Mouse (Mus musculus) heart, adult 9 months (tissue): ENCODE data around the gene Rab1b.
A peak's percentile ranks its signal among the peaks of the same experiment; 100 is the strongest.

ENCODE experiments used
- DNase-seq, 2 experiments: peaks; one replicate each; pipeline ENCODE4 v3.0.0; 2022; ENCODE audit warnings: low spot score in 2 of 2

Rab1b gene

DNA sequence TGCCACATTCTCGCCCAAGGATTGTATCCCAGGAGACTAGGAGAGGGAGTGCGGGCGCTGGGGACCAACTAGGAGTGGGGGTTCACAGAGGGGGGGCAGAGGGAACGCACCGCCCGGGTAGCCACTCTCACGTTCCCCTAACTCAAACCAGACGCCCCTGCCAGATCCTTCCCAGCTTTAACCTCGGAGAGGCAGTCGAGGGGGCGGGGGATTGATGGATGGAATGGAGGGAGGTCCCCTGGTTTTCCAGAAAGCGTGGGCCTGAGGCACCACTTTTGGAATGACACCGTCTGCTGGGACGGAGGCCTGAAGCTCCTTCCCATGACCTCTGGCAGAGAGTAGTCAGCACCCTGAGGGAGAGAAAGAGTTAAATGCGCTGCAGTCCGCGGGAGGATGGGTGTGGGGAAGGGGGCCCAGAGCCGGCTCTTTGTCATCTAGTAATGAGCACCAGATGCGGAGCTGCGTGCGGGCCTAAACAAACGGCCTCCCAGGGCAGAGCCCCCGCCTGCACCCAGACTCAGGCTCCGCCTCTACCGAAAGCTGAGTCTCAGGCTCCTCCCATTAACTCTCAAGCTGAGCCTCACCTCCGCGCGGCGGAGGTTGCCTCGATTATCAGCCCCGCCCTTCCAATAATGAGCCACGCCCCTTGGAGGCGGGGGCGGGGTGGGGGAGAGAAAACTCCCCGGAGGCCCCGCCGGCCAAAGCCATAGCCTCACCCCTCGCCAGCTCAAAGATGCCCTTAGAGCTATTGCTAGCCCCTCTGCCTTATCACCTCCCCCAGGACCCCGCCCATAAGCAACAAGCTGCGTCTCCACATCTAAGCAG is 35.1 kb downstream of the Rab1b start:
- peak; percentile 80 to 85 for DNase-seq

DNA sequence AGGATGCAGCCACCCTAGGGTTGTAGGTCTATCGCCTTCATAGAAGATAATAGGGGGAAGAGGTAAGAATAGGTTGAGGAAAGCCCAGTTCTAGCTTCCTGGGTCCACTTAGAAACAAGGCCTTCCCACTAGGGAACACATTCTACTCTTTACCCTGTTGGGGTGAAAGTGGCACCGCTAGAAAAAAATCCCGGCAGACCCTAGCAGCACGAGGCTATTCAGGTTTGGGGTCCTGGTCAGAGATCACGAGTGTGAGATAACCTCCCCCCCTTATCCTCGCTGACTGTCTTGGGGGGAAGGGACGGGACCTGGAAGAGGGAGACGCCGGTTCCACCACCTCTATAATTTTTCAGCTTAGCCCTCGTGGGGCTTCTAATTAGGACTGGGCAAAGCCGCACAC is 35.8 kb downstream of the Rab1b start:
- DNase-seq = no peak

DNA sequence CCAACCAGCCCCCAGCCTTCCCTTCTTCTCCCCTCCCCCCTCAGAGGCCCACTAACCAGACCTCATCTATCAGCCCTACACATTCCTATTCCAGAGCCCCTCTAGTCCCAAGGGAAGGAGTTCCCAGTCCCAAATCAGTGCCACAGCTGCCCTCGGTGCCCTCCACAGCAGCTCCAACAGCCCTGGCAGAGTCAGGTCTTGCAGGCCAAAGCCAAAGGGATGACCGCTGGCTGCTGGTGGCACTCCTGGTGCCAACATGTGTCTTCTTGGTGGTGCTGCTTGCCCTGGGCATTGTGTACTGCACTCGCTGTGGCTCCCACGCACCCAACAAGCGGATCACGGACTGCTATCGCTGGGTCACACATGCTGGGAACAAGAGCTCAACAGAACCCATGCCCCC is 36.9 kb downstream of the Rab1b start:
- DNase-seq = no peak

DNA sequence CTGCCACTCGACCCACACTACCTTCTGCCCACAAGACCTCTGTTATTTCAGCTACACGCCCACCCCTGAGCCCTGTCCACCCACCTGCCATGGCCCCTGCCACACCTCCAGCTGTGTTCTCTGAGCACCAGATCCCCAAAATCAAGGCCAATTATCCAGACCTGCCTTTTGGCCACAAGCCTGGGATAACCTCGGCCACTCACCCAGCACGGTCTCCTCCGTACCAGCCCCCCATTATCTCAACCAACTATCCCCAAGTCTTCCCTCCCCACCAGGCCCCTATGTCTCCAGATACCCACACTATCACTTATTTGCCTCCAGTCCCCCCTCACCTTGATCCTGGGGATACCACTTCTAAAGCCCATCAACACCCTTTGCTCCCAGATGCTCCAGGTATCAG is 37.4 kb downstream of the Rab1b start:
- DNase-seq = no peak

DNA sequence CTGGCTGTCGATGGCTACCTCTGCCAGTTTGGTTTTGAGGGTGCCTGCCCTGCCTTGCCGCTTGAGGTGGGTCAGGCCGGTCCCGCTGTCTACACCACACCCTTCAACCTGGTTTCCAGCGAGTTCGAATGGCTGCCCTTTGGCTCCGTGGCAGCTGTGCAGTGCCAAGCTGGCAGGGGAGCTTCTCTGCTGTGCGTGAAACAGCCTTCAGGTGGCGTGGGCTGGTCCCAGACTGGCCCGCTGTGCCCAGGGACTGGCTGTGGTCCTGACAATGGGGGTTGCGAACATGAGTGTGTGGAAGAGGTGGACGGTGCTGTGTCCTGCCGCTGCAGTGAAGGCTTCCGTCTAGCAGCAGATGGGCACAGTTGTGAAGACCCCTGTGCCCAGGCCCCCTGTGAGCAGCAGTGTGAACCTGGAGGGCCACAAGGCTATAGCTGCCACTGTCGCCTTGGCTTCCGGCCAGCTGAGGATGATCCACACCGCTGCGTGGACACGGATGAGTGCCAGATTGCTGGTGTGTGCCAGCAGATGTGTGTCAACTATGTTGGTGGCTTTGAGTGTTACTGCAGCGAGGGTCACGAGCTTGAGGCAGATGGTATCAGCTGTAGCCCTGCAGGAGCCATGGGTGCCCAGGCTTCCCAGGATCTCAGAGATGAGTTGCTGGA is 38.2 kb downstream of the Rab1b start:
- DNase-seq = no peak

DNA sequence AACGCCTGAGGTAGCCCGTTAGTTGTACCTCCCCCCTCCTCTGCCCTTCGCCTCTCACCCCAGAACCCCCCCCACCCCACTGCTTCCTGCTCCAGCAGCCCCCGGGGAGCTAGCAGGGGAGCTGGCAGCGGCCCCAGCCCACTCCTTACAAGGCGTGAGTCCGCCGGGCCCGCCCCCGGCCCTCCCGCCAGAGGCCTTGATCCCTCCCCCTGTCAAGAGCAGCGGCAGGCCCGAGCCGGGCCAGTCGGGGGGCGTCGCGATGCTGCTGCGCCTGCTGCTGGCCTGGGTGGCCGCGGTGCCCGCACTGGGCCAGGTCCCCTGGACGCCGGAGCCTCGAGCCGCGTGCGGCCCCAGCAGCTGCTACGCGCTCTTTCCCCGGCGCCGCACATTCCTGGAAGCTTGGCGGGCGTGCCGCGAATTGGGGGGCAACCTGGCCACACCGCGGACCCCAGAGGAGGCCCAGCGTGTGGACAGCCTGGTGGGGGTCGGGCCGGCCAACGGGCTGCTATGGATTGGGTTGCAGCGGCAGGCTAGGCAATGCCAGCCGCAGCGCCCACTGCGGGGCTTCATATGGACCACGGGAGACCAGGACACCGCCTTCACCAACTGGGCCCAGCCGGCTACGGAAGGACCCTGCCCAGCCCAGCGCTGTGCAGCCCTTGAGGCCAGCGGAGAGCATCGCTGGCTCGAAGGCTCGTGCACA is 38.9 kb downstream of the Rab1b start, which contains the start of gene Cd248:
TSS of gene Cd248 (plus strand) at position 212 of the 703 bp plus-strand sequence.
- peak; percentile 79 to 83 for DNase-seq

DNA sequence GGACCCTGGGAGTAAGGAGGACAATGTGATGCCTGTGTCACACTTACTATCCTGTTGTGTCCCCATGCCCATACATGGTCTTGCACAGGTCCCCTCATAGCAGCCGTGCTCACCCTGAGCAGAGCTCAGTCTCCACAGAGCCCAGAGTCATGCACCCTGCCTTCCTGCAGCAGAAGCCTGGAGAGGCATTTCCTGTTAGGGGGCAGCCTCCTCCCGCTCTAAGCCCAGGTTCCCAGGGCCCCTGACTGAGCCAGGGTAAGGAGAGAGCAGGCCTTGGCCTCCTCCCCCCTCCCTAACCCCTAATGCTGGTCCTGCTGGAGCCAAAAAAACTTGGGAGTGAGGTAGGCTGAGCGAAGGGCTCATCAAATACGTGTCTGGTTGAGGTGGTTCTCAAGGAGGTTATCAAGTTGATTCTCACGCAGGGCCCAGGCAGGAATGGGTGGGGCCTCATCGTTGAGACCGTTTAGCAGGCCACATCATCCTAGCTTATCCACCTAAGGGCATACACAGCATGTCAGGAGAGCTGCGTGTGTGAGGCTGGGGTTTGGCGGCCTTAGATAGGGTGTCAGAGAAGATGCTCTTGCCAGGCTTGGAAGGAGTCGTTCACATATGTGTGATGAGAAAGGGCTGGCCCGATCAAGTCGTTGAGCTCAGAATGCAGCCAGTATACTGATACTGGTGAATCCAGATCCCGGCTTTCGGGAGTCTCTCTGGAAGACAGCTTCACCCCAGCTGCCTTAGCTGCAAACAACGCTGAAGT is 39.7 kb downstream of the Rab1b start:
- no peak for DNase-seq

DNA sequence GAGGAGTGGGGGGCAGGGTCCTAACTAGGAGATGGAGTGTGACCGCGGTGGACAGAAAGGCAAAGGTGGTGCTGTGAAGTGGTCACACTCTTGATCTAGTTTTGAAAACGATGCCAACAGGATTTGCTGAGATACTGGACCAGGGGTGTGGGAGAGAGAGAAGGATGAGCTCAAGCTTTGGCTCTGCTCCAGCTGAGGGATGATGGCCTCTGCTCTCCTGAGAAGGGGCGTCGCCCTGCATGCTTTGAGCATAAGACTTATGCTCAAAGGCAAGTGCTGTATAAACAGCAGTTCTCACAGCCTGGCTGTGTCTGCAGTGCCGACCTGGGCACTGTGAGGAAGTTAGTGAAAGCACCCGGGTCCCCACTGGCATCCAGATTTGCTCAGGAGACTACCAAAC is 41.8 kb downstream of the Rab1b start:
- DNase-seq = no peak

DNA sequence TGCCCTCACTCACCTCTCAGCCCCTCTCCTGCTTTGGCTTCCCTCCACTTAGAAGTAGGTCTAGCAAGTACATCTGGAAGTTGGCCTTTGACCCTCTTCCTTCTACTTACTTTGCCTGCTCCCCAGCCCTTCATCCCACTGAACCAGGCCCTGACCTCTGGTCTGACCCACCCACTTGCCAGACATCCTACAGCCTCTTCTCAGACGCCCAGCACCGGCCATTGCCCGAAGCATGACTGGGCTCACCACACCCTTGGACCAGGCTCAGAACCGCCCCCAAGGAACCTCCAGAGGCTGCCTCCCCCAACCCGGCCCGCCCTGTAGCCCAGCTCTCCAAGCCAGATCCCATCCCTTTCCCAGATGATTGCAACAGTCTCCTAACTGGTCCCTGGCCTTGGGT is 44.4 kb downstream of the Rab1b start:
- DNase-seq = peak in 1 of 2 experiments; percentile 48

DNA sequence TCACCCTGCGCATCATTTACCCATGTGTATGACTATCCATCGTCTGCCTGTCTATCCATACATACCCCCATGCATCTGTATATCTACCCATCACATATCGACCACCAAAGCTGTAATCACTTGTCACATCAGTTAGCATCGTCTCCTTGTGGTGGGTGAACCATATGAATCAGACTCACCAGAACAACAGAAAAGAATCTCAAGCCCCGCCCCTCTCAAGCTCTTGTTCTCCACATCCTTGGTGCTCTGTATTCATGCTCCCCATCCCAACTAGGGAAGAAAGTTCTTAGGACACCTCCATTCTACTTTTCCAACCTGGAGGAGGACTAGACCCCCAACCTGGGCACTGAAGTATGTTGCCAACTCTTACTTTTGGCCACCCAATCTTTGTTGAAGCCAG is 44.8 kb downstream of the Rab1b start:
- no peak for DNase-seq

DNA sequence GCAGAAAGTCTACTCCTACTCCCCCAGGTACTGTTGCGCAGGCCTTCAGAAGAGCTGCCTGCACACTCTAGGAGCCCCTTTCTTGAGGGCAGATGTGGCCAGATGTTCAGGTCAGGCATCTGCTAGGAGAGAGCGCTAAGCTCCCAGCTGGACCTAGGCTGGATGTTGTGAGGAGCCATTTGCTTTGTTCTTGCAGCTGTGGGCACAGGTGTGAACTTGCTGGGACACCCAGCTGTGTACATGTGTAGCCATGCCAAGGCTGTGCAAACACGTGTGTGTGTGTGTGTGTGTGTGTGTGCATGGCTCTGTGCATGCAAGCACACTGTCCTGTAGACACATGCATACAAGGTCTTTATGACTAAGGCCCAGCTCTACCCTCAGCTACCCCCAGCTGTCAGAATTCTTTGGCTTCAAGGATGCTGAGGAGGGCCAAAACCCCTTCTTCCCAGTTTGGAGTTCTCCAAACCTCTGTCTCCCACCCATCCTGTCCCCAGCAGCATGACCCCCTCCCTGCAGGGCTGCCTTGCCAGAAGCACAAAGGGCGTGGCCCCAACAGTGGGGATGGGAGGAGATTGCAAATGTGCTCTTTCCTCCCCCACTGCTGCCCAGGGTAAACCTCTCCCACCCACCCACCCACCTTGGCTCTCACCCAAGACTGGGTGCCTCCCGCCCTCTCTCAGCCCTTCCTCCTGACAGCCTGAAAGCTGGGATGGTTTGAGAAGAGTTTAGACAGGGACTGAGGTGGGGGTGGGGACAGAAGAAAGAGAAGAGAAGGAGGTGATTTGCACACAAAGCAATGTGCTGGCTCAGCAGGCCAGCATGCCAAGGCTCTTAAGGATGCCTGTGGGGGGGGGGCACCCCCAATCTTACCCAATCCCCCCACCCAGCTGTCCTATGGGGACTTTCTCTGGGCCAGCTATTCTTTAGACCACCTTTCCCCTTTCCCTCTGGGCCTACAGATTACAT is 46.2 kb downstream of the Rab1b start:
- DNase-seq = peak in 1 of 2 experiments; percentile 44

DNA sequence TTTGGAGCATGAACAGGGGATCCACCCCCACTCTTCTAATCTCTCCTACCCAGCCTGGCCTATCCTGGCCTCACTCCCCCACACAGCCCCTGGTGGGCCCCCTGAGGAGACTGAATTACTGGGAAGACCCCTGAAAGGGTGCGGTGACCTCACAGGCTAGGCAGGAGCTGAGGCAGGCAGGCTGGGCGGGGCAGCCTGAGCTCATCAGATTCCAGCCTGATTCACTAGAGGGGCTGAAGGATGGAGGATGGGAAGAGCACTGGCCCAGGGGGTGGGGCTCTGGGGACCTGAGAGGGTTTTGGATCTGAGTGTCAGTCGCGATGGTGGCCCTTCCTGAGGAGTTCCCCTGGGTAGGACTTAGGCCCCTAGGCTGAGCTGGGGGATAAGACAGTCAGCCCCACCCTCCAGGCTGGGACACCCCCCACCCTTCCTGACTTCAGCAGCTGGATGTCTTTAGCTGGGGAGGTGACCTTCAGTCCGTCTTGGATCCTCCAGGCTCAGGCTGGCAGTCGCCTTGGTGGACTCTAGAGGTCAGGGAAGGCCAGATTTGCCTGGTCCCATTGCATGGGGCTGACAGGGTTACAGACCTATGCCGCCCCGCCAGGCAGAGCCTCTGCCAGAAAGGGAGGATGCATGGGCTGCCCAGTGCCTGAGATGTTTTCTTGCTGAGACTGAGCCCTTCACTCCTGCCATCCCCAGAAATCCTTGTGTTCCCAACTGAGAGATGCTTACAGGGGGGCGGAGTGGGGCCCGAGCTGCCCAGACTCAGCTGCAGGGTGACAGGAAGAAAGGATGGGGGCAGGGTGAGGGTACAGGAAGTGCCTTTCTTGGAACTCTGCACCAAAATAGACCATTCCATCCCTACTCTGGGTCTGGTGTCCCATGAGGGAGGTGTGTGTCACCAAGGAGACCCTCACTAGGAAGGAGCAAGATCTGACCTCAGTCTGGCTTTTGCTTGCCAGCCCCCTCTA is 47.8 kb downstream of the Rab1b start:
- DNase-seq = peak in 1 of 2 experiments; percentile 36

DNA sequence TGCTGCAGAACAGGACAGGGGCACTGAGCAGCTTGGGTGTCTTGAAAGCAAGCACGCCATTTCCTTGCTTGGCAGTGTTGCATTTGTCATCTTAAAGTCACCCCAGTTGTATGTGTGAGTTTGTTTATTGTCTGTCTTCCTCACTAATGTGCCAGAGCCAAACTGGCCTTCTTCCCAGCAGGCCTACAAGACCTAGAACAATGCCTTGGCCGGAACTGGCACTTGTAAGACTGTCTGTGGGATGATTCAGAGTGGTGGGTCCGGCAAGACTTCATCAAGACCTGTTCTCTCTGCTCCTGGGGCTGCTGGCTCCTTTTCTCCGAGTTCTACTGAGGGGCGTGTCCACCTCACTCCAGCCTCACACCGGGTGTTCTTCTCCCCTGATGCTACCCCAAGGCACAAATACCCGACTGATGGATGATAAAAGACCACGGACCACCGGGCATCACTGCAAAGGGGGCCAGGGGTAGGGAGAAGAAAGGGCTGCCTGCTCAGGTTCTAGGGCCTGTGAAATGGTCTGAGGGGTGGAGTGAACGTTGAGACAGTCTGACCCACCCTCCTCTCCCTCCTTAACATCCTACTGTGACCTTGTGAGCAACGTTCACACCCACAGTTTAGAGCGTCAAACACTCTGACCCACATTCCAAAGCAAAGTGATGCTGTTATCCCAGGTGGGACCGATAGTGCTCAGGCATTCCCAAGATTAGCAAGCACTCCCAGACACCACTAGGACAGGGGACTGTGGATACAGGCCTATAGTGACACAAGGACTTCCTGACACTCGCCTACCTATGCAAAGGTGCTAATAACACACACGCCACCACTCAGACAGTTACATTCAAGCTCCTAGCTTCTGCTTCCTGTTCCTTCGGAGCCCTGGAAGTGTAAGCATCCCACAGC is 48.7 kb downstream of the Rab1b start:
- DNase-seq = no peak

DNA sequence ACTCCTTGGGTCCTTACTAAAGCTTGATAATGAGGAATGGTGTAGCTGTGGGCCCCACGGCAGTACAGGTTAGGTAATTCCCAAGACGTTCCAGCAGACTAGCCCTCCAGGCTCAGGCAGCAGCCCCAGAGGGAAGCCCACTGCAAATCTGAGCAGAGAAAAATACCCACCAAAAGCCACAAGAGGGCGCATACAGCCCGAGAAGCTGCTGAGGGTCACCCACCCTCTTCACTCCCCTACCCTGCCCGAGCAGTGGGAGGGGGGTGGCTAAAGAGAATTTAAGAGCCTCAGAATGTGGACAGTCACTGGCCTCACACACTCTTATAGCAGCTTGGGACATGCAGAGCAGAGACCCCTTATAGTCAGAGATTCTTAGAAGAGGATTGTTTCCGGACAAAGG is 50.6 kb downstream of the Rab1b start:
- DNase-seq = no peak

DNA sequence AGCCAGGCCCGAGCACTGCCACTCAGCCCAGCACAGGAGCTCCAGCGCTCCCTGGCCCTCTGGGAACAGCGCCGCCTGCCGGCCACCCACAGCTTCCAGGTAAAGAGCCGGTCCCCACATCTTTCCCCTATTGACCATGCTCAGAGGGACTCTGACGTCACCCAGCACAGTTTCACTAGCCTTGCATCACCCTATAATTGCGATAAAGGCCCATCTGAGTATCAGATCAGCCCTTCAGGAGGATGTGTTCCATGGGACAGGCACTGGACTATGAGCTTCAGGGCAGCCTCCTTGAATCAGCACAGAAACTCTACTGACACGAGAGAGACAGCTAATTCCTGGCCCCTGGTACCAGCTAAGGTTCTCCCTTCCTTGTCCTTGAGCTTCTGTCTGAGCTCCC is 53.0 kb downstream of the Rab1b start:
- DNase-seq = no peak

DNA sequence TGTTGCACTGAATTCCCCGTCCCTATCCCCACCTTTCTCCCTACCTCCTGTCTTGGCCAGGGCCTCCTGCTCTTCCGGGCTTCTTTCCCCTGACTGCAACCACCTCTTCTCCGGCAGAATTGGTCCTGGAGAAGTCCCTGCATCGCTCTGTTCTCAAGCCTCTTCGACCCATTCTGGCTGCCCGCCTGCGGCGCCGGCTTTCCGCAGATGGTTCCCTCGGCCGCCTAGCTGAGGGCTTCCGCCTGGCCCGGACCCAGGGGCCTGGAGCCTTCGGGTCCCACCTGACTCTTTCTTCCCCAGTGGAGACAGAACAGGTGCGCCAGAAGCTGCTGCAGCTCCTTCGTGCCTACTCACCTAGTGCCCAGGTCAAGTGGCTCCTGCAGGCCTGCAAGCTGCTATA is 54.0 kb downstream of the Rab1b start:
- no peak for DNase-seq

DNA sequence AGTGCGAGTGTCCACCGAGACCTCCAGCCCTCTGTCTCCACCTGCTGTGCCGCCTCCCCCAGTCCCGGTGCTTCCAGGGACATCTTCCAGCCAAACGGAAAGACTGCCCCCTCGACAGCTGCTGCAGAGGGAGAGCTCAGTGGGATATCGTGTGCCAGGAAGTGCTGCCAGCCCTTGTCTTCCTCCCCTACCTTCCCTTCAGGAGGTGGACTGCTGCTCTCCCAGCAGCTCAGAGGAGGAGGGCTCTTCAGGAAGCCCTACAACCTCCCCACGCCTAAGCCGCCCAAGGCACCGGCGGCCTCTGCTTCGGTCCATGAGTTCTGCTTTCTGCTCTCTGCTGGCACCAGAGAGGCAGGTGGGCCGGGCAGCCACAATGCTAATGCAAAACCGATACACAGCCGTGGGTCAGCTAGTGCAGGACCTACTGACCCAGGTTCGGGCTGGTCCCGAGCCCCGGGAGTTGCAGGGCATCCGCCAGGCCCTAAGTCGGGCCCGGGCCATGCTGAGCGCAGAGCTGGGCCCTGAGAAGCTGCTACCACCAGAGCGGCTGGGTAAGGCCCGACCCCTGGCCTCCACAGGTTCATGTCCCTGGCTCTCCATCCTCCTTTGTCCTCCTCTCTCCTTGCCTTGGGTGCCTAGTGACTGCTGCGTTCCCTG is 54.6 kb downstream of the Rab1b start:
- no peak for DNase-seq

DNA sequence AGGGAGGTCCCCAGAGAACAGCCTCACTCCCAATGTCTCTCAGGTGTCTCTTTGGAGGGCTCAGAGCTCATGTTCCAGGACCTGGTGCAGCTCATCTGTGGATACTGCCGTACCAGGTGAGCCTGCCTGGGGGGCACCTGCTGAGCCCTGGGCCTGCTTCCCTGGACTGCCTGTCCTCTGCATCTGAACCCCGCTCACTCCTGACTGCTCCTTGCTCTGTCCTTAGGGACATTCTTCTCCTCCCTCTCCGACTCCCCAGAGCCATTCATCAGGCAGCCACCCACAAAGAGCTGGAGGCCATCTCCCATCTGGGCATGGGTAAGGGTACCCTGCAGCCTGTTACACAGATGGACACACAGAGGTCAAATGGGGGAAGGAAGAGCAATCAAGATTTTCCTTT is 55.4 kb downstream of the Rab1b start:
- no peak for DNase-seq
